In the genomic region with DNA sequence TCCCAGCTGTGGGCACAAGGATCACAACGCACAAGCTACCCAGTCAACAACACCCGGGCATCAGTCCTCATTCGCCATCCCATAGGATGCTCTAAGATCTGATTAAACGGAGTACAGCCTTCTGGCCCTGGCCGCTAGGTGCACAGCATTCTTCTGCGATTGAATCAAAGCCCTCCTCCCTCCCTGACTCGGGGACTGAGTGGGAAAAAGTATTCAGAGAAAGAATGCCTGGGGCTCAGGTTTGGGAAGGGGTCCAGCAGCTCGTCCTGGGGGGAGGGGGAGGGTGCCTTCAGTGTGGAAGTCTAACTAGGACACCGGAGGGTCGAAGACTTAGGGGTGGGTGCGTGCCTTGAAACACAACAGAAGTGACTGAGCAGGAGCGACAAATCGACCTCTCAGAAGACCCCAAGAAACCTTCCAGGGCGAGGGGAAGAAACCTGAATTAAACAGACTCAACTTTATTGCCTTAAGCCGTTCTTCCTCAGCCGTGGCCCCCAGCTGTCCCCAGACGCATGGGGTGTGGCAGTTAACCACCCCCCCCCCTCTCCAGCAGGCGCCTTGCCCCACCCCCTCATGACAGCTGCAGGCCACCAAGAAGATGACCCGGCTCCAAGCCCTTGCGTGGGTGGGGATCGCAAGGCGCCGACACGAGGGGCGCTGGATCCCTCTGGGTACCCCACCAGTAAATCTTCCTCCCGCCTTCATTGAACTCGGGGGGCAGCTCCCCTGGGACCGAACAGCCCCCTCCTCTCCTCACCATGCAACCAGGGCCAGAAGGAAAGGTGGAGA, we compare ENCODE assay signal across 7 mouse cellular contexts. TPM values are rescaled to one million over a fixed set of nuclear protein-coding genes. Genes with fewer than 3 reads are reported as not detected.
DNase-seq lines count a peak whose midpoint lies in the region; ATAC-seq and TF ChIP-seq lines count a peak whose summit lies in the region.

No protein-coding gene starts in this region.

- peaks cover 58% of the 10 kb centered on the region for H3K27me3 ChIP-seq in E14TG2a.4 (ENCODE audit: insufficient read depth, low read length)
- H3K27me3 ChIP-seq in forebrain, embryonic 14.5 days (replicated peaks; ENCODE audit: control insufficient read depth, insufficient read depth, low read length) = peaks cover 16% of the 10 kb centered on the region; the same call in 1 of the 2 replicates
- H3K27me3 ChIP-seq in hindbrain, embryonic 15.5 days = peaks cover 12% of the 10 kb centered on the region
- peaks cover 31% of the 10 kb centered on the region for H3K27me3 ChIP-seq in midbrain, embryonic 12.5 days

- no peaks in the 10 kb centered on the region for H3K36me3 ChIP-seq in E14TG2a.4 (ENCODE audit: insufficient read depth, low read length)
- H3K36me3 ChIP-seq in forebrain, embryonic 14.5 days (ENCODE audit: control insufficient read depth, insufficient read depth, low read length) = no peaks in the 10 kb centered on the region
- H3K36me3 ChIP-seq in hindbrain, embryonic 15.5 days = no peaks in the 10 kb centered on the region
- no peaks in the 10 kb centered on the region for H3K36me3 ChIP-seq in midbrain, embryonic 12.5 days

- H3K4me2 ChIP-seq in forebrain, embryonic 14.5 days (ENCODE audit: low read length) = peak overlapping the region; percentile 93
- peak overlapping the region; percentile 94 for H3K4me2 ChIP-seq in hindbrain, embryonic 15.5 days
- H3K4me2 ChIP-seq in midbrain, embryonic 12.5 days (replicated peaks) = peak overlapping the region; percentile 95

- H3K4me3 ChIP-seq in E14TG2a.4 (replicated peaks; ENCODE audit: low read length) = peak overlapping the region; percentile 82
- H3K4me3 ChIP-seq in forebrain, embryonic 14.5 days (ENCODE audit: low read depth, low read length) = peak overlapping the region; percentile 41
- H3K4me3 ChIP-seq in hindbrain, embryonic 15.5 days = peak overlapping the region; percentile 52
- H3K4me3 ChIP-seq in midbrain, embryonic 12.5 days = peak overlapping the region; percentile 51

- no peak for TF ChIP-seq CTCF in E14TG2a.4 (conservative IDR thresholded peaks at IDR 0.05; ENCODE audit: low read length)

- no peaks in the 10 kb centered on the region for H3K9me3 ChIP-seq in E14TG2a.4 (ENCODE audit: low read length)
- no peaks in the 10 kb centered on the region for H3K9me3 ChIP-seq in forebrain, embryonic 14.5 days (replicated peaks; ENCODE audit: control insufficient read depth, low read length)
- no peaks in the 10 kb centered on the region for H3K9me3 ChIP-seq in hindbrain, embryonic 15.5 days
- no peaks in the 10 kb centered on the region for H3K9me3 ChIP-seq in midbrain, embryonic 12.5 days

- peak; percentile 29 for ATAC-seq in forebrain, embryonic 14.5 days
- ATAC-seq in hindbrain, embryonic 15.5 days (ENCODE audit: low FRiP score, low read depth) = peak; percentile 44; the same call in 1 of the 2 replicates
- peak; percentile 27; the same call in 1 of the 2 replicates for ATAC-seq in midbrain, embryonic 12.5 days (ENCODE audit: low FRiP score, low read depth)

- WGBS in forebrain, embryonic 14.5 days = 3% methylated on average over 25 of the region's 28 CpGs
- WGBS in hindbrain, embryonic 15.5 days = 4% methylated on average over 21 of the region's 28 CpGs
- WGBS in midbrain, embryonic 12.5 days = 3% methylated on average over 28 of the region's 28 CpGs

- H3K27ac ChIP-seq in forebrain, embryonic 14.5 days (ENCODE audit: low read depth, low read length) = no peak overlapping the region
- no peak overlapping the region for H3K27ac ChIP-seq in hindbrain, embryonic 15.5 days (replicated peaks)
- H3K27ac ChIP-seq in midbrain, embryonic 12.5 days (replicated peaks) = no peak overlapping the region

- H3K9ac ChIP-seq in forebrain, embryonic 14.5 days (ENCODE audit: low read length) = peak overlapping the region; percentile 61
- H3K9ac ChIP-seq in hindbrain, embryonic 15.5 days = peak overlapping the region; percentile 57
- H3K9ac ChIP-seq in midbrain, embryonic 12.5 days (replicated peaks) = peak overlapping the region; percentile 65

- H3K4me1 ChIP-seq in E14TG2a.4 (replicated peaks; ENCODE audit: low read depth, low read length) = peaks cover 27% of the 10 kb centered on the region
- H3K4me1 ChIP-seq in forebrain, embryonic 14.5 days (ENCODE audit: control insufficient read depth, insufficient read depth, low read length) = peaks cover 15% of the 10 kb centered on the region
- H3K4me1 ChIP-seq in hindbrain, embryonic 15.5 days (replicated peaks) = peaks cover 23% of the 10 kb centered on the region
- peaks cover 20% of the 10 kb centered on the region for H3K4me1 ChIP-seq in midbrain, embryonic 12.5 days

- DNase-seq in A20 (ENCODE audit: low read depth, low spot score) = peak; percentile 29
- peak; percentile 58 for DNase-seq in forebrain, embryonic 14.5 days (ENCODE audit: low spot score)
- no peak for DNase-seq in spleen, postnatal 10 days (ENCODE audit: low spot score in 2 of 2)
- no peak for DNase-seq in layer of hippocampus, adult 9-11 months

RNA-seq across cellular contexts. Expression of a gene that starts 0.5 kb away (rescaled TPM):
- polyA plus RNA-seq in forebrain, embryonic 14.5 days (2014; fragmentation: Nextera tagmentation; extraction: Ambion mirVana) = 0.14 and 0.24 TPM in 2 replicates
- polyA plus RNA-seq in hindbrain, embryonic 15.5 days (2015; fragmentation: Nextera tagmentation; extraction: Ambion mirVana) = 1.5 and 1.6 TPM in 2 replicates
- 0.62 and 0.66 TPM in 2 replicates for polyA plus RNA-seq in midbrain, embryonic 12.5 days (2016; fragmentation: Nextera tagmentation; extraction: Ambion mirVana)

RNA-seq across cellular contexts. Expression of a gene that starts 25.7 kb away (rescaled TPM):
- polyA plus RNA-seq in forebrain, embryonic 14.5 days (2014; fragmentation: Nextera tagmentation; extraction: Ambion mirVana) = 3.6 and 4.2 TPM in 2 replicates
- polyA plus RNA-seq in hindbrain, embryonic 15.5 days (2015; fragmentation: Nextera tagmentation; extraction: Ambion mirVana) = 8.3 and 9.5 TPM in 2 replicates
- 5.2 and 6.3 TPM in 2 replicates for polyA plus RNA-seq in midbrain, embryonic 12.5 days (2016; fragmentation: Nextera tagmentation; extraction: Ambion mirVana)

RNA-seq across cellular contexts. Expression of a gene that starts 48.3 kb away (rescaled TPM):
- polyA plus RNA-seq in forebrain, embryonic 14.5 days (2014; fragmentation: Nextera tagmentation; extraction: Ambion mirVana) = 428 and 447 TPM in 2 replicates
- polyA plus RNA-seq in hindbrain, embryonic 15.5 days (2015; fragmentation: Nextera tagmentation; extraction: Ambion mirVana) = 245 and 264 TPM in 2 replicates
- 497 and 529 TPM in 2 replicates for polyA plus RNA-seq in midbrain, embryonic 12.5 days (2016; fragmentation: Nextera tagmentation; extraction: Ambion mirVana)

RNA-seq across cellular contexts. Expression of a gene that starts 48.6 kb away (rescaled TPM):
- 27.7 and 37.1 TPM in 2 replicates for polyA plus RNA-seq in forebrain, embryonic 14.5 days (2014; fragmentation: Nextera tagmentation; extraction: Ambion mirVana)
- polyA plus RNA-seq in hindbrain, embryonic 15.5 days (2015; fragmentation: Nextera tagmentation; extraction: Ambion mirVana) = 18.1 and 24.6 TPM in 2 replicates
- polyA plus RNA-seq in midbrain, embryonic 12.5 days (2016; fragmentation: Nextera tagmentation; extraction: Ambion mirVana) = 36.4 TPM in 2 replicates

Comparison
In these comparisons a context has a peak if more than half of its experiments do, and no peak if none do; other contexts are left out.
1. DNase-seq: peak in A20 (single experiment) and forebrain, embryonic 14.5 days (single experiment); none in spleen, postnatal 10 days (0 of 2) and layer of hippocampus, adult 9-11 months (single experiment).
2. Peak in every context shown above with its lines, with median percentiles within 50 percentile points of each other: H3K4me3 ChIP-seq, ATAC-seq, H3K4me2 ChIP-seq and H3K9ac ChIP-seq.